Mouse (Mus musculus) megakaryocyte, embryonic 14.5 days (primary cell): Measurements from ENCODE around the gene Cdc42ep4.

ENCODE experiments used
- FLI1 ChIP-seq: IDR thresholded peaks from 2 replicates; pipeline ENCODE4 v1.6.1; 2012; ENCODE audit warnings: low read length, inconsistent platforms, mixed read lengths
- GATA1 ChIP-seq: IDR thresholded peaks from 3 replicates; pipeline ENCODE4 v1.6.1; 2012; ENCODE audit warnings: mixed read lengths, low read length, inconsistent platforms, borderline replicate concordance

DNA sequence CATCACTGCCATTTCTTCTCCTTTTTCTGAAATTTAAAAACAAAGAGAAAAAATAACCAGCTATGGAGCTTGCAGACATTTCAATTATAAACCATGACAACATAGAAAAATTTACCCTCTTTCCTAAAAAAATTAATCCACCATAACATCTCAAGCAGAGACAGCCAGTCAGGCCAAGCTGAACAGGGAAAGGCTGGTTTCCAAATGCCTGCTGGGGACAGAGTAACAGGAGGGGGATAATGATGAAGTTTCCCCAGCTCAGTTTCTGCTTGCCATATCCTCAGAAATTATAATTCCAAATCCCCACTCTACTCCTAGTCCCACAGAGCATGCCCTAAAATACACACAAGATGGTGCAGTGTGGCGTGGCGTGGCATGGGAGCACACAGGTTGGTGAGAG, 74.3 kb downstream of the Cdc42ep4 start:
- no peak for TF ChIP-seq GATA1
- no peak for TF ChIP-seq FLI1
